Mouse (Mus musculus): ENCODE results near the gene Sprr1a.
"Not testable (repeated sequence)": the region's sequence is repeated elsewhere in the genome, so short reads cannot be mapped to it uniquely, and the experiment has no call there.

Gene Sprr1a

DNA sequence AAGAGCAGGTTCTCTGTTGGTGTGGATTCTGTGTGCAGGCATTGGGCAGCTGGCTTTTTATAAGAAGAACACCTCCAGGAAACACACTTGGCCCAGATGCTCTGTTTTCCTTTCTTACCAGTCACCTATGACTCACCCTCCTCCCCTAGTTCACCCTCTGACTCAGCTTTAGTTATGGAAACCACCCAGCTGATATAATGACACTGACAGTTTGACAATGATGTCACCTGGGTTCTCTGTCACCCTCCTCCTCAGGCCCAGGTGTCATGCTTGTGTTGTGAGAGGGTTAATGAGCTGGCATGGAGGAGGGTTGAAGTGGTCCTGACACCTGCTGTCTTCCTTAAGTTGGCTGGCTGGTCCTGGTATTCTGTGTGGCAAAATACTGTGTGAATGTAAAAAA lies at the start of gene Sprr1a:
Gene Sprr1a (minus strand): TSS at position 33 of the 400 bp plus-strand sequence.
- DNase-seq (ENCODE audit: low spot score): no peak

- DNase-seq (ENCODE audit: low spot score): no peak
Measured at GRCm38 (mm10) chr3:92534411-92534810, 48.7 kb upstream of the Sprr1a start, which contains the start of gene 2310046K23Rik. 2310046K23Rik (minus strand) TSS chr3:92534511.

DNA sequence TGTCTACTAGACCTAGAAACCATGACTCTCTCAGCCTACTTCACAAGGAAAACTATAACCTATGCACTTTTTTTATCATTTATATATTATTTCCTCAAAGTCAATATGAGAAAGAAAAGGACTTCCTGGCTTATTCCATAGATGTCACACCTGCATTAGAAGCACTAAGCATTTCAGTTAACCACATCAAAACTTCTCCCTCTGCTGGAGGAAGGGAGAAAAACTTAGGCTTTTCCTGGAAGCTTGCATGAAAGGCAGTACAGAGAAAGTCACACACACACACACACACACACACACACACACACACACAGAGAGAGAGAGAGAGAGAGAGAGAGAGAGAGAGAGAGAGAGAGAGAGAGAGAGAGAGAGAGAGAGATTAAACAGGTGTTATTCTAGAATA lies 26.6 kb upstream of the Sprr1a start:
- no peak for DNase-seq (ENCODE audit: low spot score)

DNA sequence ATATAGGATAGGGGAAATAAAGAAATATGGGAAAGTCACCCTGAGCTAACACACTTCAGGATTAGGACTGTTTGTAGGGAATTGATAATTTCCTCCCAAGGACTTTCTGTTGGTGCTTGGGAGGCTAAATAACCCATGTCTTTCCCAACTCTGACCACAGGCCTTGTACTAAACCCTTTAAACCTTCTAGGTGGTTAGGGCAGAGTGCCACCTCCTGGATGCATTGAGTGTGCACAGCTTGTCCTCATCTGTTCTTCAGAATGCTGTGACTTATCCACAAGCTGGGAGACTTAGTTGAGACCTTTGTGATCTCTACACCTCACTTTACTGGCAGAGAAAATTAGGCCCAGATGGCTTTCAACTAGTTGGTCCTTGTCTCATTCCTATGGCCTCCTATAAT lies 25.1 kb upstream of the Sprr1a start:
- no peak for DNase-seq (ENCODE audit: low spot score)

DNA sequence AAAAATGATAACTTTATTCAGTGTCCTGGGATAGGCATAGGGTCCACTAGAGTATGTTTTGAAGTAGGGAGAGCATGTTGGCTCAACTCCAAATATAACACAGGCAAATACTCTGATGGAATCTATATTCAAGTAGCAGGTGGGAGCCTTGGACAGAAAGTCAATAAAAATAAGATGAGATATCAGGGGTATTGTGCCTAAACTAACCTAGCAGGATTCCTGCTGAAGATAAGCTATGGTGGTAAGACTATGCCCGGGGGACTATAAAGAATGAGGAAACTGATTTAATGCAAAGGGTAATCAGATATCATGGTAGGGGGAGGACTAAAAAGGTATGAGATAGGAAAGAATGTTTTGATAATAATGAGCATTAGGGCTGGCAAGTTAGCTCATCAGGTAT lies 22.5 kb upstream of the Sprr1a start:
- DNase-seq (ENCODE audit: low spot score): no peak

DNA sequence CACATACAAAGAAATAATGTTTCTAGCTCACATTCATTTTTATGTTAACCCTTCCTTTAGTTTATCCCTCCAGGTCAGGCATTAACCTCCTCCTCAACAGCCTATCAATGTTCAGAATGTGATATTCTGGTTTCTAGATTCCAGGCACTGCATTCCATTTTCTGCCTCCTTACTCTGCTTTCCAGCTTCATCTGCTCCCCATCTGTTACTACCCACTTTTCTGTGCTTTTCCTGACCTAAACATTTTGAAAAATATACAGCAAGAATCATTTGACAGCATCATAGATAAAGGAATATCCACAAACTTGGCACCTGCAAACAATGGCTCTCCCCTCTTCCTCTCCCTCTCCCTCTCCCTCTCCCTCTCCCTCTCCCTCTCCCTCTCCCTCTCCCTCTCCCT lies 17.8 kb upstream of the Sprr1a start:
- DNase-seq (ENCODE audit: low spot score): no peak

DNA sequence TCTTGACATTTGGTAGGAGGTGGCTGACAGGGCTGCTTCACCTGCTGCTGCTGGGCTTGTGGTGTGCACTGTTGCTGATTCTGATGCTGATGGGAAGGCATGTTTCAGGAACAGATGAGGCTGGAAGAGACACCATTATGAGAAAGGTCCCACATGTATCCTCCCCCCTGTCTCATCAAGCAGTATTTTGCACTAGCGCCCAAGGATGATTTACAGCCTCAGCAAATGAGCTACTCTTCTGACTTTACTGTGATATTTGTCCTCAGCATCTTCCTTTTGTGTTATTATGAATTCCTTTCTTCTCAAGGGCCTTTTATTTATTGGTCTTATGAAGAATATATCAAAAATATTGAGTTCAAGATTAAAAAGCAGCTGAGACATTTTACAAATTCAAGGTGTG lies 14.7 kb upstream of the Sprr1a start, which contains the start of gene Sprr4:
Gene Sprr4 (minus strand): TSS at position 101 of the 400 bp plus-strand sequence.
- DNase-seq (ENCODE audit: low spot score): no peak

- DNase-seq (ENCODE audit: low spot score): not testable (repeated sequence)
Measured at GRCm38 (mm10) chr3:92490262-92490661, 4.6 kb upstream of the Sprr1a start.

GRCm38 (mm10) chr3:92486307-92486706 lies 612 bp upstream of the Sprr1a start:
- no peak for DNase-seq (ENCODE audit: low spot score)

DNA sequence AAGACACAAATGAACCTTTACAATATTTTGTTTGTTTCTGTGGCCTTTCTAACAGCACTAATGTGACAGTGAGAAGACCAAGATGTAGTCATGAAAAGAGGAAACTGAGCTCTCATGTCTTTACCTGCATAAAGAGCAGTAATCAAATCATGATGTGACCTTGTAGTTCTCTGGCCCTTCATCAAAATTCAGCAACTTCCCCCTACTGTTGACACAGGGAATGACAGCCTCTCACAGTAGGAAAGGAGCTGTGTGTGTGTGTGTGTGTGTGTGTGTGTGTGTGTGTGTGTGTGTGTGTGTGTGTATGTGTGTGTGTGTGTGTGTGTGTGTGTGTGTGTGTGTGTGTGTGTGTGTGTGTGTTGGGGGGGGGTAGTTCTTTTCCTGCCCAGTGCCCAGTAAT lies 4.4 kb downstream of the Sprr1a start:
- not testable (repeated sequence) for DNase-seq (ENCODE audit: low spot score)

DNA sequence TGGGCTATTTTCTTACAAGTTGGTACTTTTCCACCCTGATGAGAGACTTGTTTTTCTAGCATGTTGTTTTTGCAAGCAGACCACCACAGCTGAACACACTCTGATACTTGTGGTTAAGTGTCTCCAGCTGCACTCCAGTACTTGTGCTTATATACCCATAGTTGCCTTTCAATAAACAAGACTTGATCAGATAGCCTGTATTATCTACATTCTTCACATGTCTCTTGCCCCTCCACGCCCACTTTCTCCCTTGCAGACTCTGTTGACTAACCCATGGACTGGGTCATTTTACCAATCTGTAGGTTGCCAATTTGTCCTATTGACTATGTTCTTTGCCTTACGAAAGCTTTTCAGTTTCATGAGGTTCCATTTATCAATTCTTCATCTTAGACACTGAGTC lies 15.6 kb downstream of the Sprr1a start:
- DNase-seq (ENCODE audit: low spot score): no peak

DNA sequence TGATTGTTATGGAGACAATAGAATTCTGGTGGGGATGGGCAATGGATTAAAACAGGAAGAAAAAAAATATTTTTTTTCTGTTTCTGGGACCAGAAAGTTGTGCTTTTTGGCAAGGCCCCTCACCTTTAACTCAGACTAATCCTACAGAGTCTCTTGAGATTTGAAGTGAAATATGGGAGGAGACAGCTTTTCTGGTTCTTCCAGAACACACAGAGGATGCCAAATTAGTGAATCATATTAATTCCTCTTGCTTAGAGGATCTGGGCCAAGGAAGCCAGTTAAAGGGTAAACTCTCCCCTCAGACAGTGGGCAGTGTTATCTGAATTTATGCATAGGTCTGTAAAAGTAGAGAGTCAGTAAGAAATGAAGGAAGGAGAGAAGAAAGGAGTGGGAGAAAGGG lies 18.3 kb downstream of the Sprr1a start:
- no peak for DNase-seq (ENCODE audit: low spot score)

GRCm38 (mm10) chr3:92466576-92466975 lies 19.1 kb downstream of the Sprr1a start:
- no peak for DNase-seq (ENCODE audit: low spot score)

- DNase-seq (ENCODE audit: low spot score): no peak
Measured at GRCm38 (mm10) chr3:92458620-92459019, 27.1 kb downstream of the Sprr1a start, which contains the start of gene Sprr3. Sprr3 (minus strand) TSS chr3:92458720.

GRCm38 (mm10) chr3:92455151-92455550 lies 30.5 kb downstream of the Sprr1a start:
- no peak for DNase-seq (ENCODE audit: low spot score)

- no peak for DNase-seq (ENCODE audit: low spot score)
Measured at GRCm38 (mm10) chr3:92440177-92440576, 45.5 kb downstream of the Sprr1a start.

DNA sequence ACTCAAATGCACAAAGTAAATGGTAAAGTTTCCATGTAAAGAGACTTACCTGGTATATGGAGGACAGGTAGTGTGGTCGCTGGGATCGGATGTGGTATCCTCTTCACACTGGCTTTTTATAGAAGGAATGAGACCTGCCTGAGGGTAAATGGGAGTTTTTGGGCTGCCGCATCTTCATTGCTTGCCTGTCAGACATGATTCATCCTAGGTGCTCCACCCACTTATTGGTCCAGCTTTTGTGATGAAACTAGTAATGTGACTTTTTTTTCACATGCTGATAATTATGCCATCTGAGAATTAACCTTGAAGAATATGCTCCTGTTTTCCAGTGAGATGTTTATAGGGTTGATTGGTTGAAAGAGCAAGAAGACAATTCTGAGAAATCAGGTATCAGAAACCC lies 47.0 kb downstream of the Sprr1a start, which contains the start of gene Sprr1b:
Gene Sprr1b (minus strand): TSS at position 101 of the 400 bp plus-strand sequence.
- no peak for DNase-seq (ENCODE audit: low spot score)
